Mouse (Mus musculus) heart, embryonic 11.5 days (tissue): ENCODE data around the gene Tbc1d14. TPM values are rescaled to one million over a fixed set of nuclear protein-coding genes. Genes with fewer than 3 reads are reported as not detected.

ENCODE experiments used
- ATAC-seq: fragments of 200-750 bp; cut with Nextera tagmentation; replicated peaks from 2 replicates; pipeline ENCODE4 v1.8.0; 2017; ENCODE audit warnings: moderate library complexity; ENCODE audit not compliant: insufficient number of reproducible peaks, low FRiP score, low TSS enrichment
- H3K27ac ChIP-seq: fragments of 300-500 bp; sonication (generic); 2 replicates; pipeline ENCODE4 v1.5.1; 2014; ENCODE audit warnings: mild to moderate bottlenecking, low read depth, low read length
- H3K27me3 ChIP-seq: fragments of 300-500 bp; sonication (generic); 2 replicates; pipeline ENCODE4 v1.6.1; 2014; ENCODE audit warnings: mild to moderate bottlenecking, low read length, mixed read lengths; ENCODE audit not compliant: control insufficient read depth, insufficient read depth
- H3K36me3 ChIP-seq: fragments of 300-500 bp; sonication (generic); 2 replicates; pipeline ENCODE4 v1.6.1; 2014; ENCODE audit warnings: mild to moderate bottlenecking, low read length, moderate library complexity, mixed read lengths; ENCODE audit not compliant: control insufficient read depth, insufficient read depth
- H3K4me1 ChIP-seq: fragments of 300-500 bp; sonication (generic); 2 replicates; pipeline ENCODE4 v1.6.1; 2014; ENCODE audit warnings: low read length; ENCODE audit not compliant: control insufficient read depth, insufficient read depth
- H3K4me2 ChIP-seq: fragments of 300-500 bp; sonication (generic); 2 replicates; pipeline ENCODE4 v1.6.1; 2014; ENCODE audit warnings: mild to moderate bottlenecking, moderate library complexity
- H3K4me3 ChIP-seq: fragments of 300-500 bp; sonication (generic); 2 replicates; pipeline ENCODE4 v1.5.1; 2014; ENCODE audit warnings: low read depth, low read length
- H3K9ac ChIP-seq: fragments of 300-500 bp; sonication (generic); 2 replicates; pipeline ENCODE4 v1.6.1; 2014; ENCODE audit warnings: mild to moderate bottlenecking, low read depth, low read length, moderate library complexity
- H3K9me3 ChIP-seq: fragments of 300-500 bp; sonication (generic); replicated peaks from 2 replicates; pipeline ENCODE4 v1.6.1; 2016; ENCODE audit warnings: low read length; ENCODE audit not compliant: control insufficient read depth
- WGBS: fragments of 180-500 bp; shearing (Covaris S2); extraction: QIAGEN DNeasy Blood & Tissue Kit; methylation state at CpG from one replicate; pipeline ENCODE4 v1.1.7; 2014; ENCODE audit not compliant: insufficient replicate concordance; 5-methylcytosine and 5-hydroxymethylcytosine counted together
- polyA plus RNA-seq: library from polyadenylated mRNA; unstranded; fragments of >200 nt; fragmentation: Nextera tagmentation; extraction: Ambion mirVana; gene quantifications from 2 replicates; pipeline ENCODE4 v1.2.1, GENCODE M21; 2014

Tbc1d14 gene
- polyA plus RNA-seq, 1 experiment from 2014 or later = 19.8 TPM

- no peak overlapping the region for H3K9ac ChIP-seq
- H3K36me3 ChIP-seq = no peaks in the 10 kb centered on the region
- H3K9me3 ChIP-seq = no peaks in the 10 kb centered on the region
- ATAC-seq = no peak
- no peak overlapping the region for H3K4me3 ChIP-seq
- no peaks in the 10 kb centered on the region for H3K27me3 ChIP-seq
- H3K4me2 ChIP-seq = no peak overlapping the region
- H3K4me1 ChIP-seq = peaks cover 43% of the 10 kb centered on the region
- no peak overlapping the region for H3K27ac ChIP-seq
- WGBS = 54% methylated on average over 7 of the region's 7 CpGs
Observed at GRCm38 (mm10) chr5:36557584-36558308, 35.3 kb downstream of the Tbc1d14 start.

GRCm38 (mm10) chr5:36556906-36557305 lies 36.2 kb downstream of the Tbc1d14 start:
- H3K9ac ChIP-seq = no peak overlapping the region
- peaks cover 38% of the 10 kb centered on the region for H3K4me1 ChIP-seq
- no peak overlapping the region for H3K4me3 ChIP-seq
- no peaks in the 10 kb centered on the region for H3K27me3 ChIP-seq
- H3K4me2 ChIP-seq = no peak overlapping the region
- WGBS = 84% methylated on average over 3 of the region's 3 CpGs
- H3K36me3 ChIP-seq = no peaks in the 10 kb centered on the region
- no peak overlapping the region for H3K27ac ChIP-seq
- ATAC-seq = no peak
- no peaks in the 10 kb centered on the region for H3K9me3 ChIP-seq

DNA sequence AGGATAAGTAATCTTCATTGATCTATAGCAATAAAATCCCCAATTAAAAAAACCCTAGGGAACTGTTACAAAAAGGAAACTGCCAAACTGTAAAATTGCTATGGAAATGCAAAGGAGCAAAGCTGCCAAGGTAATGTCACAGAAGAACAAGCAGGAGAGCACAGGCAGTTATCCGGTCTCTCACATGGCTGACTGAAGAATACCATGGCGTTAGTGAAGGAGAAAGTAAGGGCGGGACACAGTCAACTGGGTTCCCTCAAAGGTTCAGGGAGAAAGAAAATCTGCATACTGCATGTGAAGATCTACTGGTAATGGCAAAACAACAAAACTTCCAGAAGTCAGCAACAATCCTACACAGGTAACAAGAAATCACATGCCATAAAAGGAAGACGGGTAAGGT lies 36.8 kb downstream of the Tbc1d14 start:
- peaks cover 33% of the 10 kb centered on the region for H3K4me1 ChIP-seq
- H3K4me3 ChIP-seq = no peak overlapping the region
- H3K27me3 ChIP-seq = no peaks in the 10 kb centered on the region
- no peak overlapping the region for H3K27ac ChIP-seq
- 81% methylated on average over 4 of the region's 4 CpGs for WGBS
- ATAC-seq = no peak
- no peaks in the 10 kb centered on the region for H3K36me3 ChIP-seq
- H3K4me2 ChIP-seq = no peak overlapping the region
- no peak overlapping the region for H3K9ac ChIP-seq
- H3K9me3 ChIP-seq = no peaks in the 10 kb centered on the region

DNA sequence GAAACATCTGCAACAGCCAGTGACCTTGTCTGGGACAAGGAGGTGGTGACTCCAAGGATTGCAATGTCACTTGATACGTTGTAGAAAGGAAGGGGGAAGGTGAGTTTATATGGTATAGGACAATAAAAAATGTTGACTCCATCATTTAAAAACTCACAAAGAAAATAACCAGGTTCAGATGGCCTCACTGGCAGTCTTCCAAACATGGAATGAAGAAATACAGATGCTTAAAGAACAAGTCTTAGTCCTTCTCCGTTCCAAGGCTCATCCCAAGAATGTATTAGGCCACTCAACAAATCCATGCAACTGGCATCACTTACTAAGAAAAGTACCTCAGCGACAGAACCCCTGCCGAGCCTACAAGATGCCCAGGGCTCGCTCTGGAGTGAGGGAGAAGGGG lies 38.6 kb downstream of the Tbc1d14 start:
- Histone ChIP-seq H3K4me3 (no peak overlapping the region), H3K36me3 (no peaks in the 10 kb centered on the region), H3K4me2 (peak overlapping the region; percentile 18; the same call in 1 of the 2 replicates), H3K9ac (no peak overlapping the region), H3K4me1 (peaks cover 24% of the 10 kb centered on the region), H3K9me3 (no peaks in the 10 kb centered on the region), H3K27me3 (no peaks in the 10 kb centered on the region), H3K27ac (peak overlapping the region; percentile 68)
- ATAC-seq = no peak
- WGBS = 48% methylated on average over 5 of the region's 5 CpGs

GRCm38 (mm10) chr5:36553886-36554285 lies 39.2 kb downstream of the Tbc1d14 start:
- Histone ChIP-seq H3K36me3 (no peaks in the 10 kb centered on the region), H3K4me1 (peaks cover 27% of the 10 kb centered on the region), H3K9me3 (no peaks in the 10 kb centered on the region), H3K27ac (peak overlapping the region; percentile 68), H3K4me2 (0 out of 2 replicates have a peak overlapping the region, but pooled peaks have one; percentile 18), H3K4me3 (no peak overlapping the region), H3K9ac (no peak overlapping the region), H3K27me3 (no peaks in the 10 kb centered on the region)
- 50% methylated on average over 4 of the region's 4 CpGs for WGBS
- ATAC-seq = no peak

DNA sequence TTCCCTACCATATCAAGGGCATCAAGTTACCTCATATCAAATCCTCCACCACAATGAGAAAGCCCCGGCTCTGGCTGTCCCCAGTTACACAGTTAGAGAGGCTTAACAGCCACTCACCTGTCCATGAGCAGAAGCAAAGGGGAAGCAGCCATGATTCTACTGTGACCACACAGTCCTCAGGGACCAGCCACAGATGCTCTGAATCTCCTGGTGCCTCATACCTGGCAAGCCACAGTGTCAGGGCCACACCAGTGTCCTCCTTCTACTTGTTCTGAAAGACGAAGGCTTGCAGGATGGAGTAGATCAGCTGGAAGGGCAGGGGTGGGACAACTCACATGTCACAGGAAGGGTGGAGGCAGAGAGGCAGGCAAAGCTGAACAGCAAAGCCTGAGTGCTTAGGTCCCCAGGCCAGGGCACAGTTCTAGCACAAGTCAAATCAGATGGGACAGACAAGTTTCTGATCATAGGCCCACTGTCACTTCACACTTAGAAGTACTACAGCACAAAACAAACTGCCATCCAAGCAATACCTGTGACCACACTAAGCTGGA lies 39.9 kb downstream of the Tbc1d14 start:
- Histone ChIP-seq H3K4me3 (no peak overlapping the region), H3K27me3 (no peaks in the 10 kb centered on the region), H3K4me2 (no peak overlapping the region), H3K9me3 (no peaks in the 10 kb centered on the region), H3K36me3 (no peaks in the 10 kb centered on the region), H3K27ac (no peak overlapping the region), H3K9ac (no peak overlapping the region), H3K4me1 (peaks cover 27% of the 10 kb centered on the region)
- WGBS = 59% methylated on average over 2 of the region's 2 CpGs
- ATAC-seq = no peak

- H3K27me3 ChIP-seq = no peaks in the 10 kb centered on the region
- ATAC-seq = no peak
- no peak overlapping the region for H3K4me2 ChIP-seq
- H3K9me3 ChIP-seq = no peaks in the 10 kb centered on the region
- no peak overlapping the region for H3K9ac ChIP-seq
- WGBS = 86% methylated on average over 4 of the region's 4 CpGs
- H3K36me3 ChIP-seq = no peaks in the 10 kb centered on the region
- no peak overlapping the region for H3K27ac ChIP-seq
- H3K4me3 ChIP-seq = no peak overlapping the region
- peaks cover 23% of the 10 kb centered on the region for H3K4me1 ChIP-seq
Observed at GRCm38 (mm10) chr5:36552391-36552790, 40.7 kb downstream of the Tbc1d14 start.

DNA sequence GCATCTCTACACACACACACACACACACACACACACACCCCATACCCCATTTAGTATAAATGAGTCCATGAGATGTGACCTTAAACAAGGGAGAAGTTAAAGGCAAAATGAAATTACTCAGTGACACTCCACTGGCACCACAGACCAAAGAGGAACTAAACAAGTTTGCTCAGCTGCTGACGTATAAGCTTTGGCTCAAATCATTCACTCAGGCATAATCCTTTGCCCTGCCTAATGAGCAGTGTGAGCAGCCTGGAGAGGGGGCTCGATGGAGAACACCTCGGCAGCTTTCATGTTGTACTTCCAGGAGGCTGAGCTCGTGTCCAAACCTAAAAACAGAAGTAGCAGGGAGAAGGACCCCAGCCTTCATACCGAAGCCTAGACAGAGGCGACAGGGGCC lies 43.8 kb downstream of the Tbc1d14 start:
- 50% methylated on average over 6 of the region's 6 CpGs for WGBS
- Histone ChIP-seq H3K27ac (no peak overlapping the region), H3K36me3 (no peaks in the 10 kb centered on the region), H3K27me3 (no peaks in the 10 kb centered on the region), H3K4me2 (no peak overlapping the region), H3K4me3 (no peak overlapping the region), H3K9ac (no peak overlapping the region), H3K9me3 (no peaks in the 10 kb centered on the region), H3K4me1 (peaks cover 14% of the 10 kb centered on the region)
- no peak for ATAC-seq

GRCm38 (mm10) chr5:36544765-36545164 lies 48.3 kb downstream of the Tbc1d14 start:
- Histone ChIP-seq H3K9ac (no peak overlapping the region), H3K27ac (no peak overlapping the region), H3K36me3 (no peaks in the 10 kb centered on the region), H3K27me3 (no peaks in the 10 kb centered on the region), H3K4me1 (peaks cover 3% of the 10 kb centered on the region; the same call in 1 of the 2 replicates), H3K4me3 (no peak overlapping the region), H3K9me3 (no peaks in the 10 kb centered on the region), H3K4me2 (no peak overlapping the region)
- 97% methylated on average over 1 of the region's 1 CpGs for WGBS
- no peak for ATAC-seq
